Mouse (Mus musculus): ENCODE data around the gene Cpsf4. TPM values are rescaled to one million over a fixed set of nuclear protein-coding genes. Genes with fewer than 3 reads are reported as not detected.
"Not testable (repeated sequence)": the region's sequence is repeated elsewhere in the genome, so short reads cannot be mapped to it uniquely, and the experiment has no call there.

Cpsf4 gene
- total RNA-seq, 2 experiments from 2014 or later, result 7.1 to 8.8 TPM

DNA sequence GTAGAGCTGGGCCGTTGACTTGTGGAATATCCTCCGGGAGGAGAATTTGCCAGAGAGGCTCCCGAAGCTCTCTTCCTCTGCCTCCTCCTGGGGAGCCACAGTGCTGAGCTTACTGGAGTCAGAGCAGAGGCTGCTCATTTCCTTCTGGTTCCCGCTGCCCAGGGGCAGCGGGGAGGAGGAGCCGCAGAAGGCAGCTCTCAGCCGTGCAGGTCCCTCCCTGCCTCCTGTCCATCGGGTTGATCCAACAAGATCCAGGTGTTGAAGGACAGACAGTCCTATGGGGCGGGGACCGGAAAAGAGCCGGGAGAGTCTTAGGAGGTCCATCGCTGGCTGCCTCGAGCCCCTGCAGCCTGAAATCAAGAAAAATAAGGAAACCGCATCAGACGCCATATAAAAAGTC is 1.8 kb upstream of the Cpsf4 start:
- intact Hi-C loops (cut with DNase I; ENCODE audit: low total_unique reads), result no loop called here
- DNase-seq, result no peak

DNA sequence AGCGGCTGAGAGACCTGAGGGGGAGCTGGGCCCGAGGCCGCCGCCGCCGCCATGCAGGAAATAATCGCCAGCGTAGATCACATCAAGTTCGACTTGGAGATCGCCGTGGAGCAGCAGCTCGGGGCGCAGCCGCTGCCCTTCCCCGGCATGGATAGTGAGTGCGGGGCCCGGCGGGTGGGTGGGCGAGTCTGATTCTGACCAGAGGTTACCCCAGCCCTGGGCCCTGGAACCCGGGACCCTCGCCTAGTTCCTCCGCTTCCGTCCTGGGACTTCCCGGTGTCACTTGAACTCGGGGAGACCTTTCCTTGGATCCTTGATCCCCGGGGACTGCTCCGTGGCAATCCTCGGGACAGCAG is 271 bp downstream of the Cpsf4 start:
- DNase-seq, result no peak
- intact Hi-C loops (cut with DNase I; ENCODE audit: low total_unique reads), result no loop called here

DNA sequence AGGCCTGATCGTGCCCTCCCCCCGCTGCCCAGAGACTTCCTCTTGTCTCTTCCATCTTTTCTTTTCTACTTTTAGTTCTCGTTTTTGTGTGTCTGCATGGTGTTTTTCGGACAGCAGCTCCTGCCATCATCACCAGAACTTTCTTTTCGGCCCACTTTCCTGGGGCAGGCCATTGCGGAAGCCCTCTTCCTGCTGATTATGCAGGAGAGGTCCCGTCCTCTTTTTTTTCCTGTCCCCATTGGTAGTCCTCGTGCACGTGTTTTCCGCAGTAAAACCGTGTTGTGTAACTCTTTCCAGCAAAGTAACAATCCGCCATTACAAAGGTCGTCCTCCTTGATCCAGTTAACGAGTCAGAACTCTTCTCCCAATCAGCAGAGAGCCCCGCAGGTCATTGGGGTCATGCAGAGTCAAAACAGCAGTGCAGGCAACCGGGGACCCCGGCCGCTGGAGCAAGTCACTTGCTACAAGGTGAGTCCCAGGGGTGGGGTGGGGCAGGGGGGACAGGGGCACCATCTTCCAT is 11.5 kb downstream of the Cpsf4 start:
- DNase-seq, result no peak
- intact Hi-C loops (cut with DNase I; ENCODE audit: low total_unique reads), result no loop called here

DNA sequence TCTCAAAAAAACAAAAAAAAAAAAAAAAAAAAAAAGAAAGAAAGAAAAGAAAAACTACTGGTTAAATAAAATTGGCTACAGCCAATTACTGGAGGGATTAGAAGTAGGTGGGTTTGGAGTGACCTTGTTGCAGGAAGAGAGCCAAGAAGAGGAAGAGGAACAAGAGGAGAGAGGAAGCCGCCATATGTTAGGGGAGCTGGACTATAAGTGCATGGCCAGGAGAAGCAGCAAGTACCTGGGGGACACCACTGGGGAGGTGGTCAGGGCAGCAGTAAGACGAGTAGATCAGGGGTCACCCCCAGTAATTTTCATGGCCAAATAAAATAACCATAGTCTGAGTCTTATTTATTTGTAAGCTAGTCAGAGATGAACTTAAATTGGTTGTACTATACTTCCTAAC is 18.2 kb downstream of the Cpsf4 start:
- intact Hi-C loops (cut with DNase I; ENCODE audit: low total_unique reads), result no loop called here
- DNase-seq, result no peak

DNA sequence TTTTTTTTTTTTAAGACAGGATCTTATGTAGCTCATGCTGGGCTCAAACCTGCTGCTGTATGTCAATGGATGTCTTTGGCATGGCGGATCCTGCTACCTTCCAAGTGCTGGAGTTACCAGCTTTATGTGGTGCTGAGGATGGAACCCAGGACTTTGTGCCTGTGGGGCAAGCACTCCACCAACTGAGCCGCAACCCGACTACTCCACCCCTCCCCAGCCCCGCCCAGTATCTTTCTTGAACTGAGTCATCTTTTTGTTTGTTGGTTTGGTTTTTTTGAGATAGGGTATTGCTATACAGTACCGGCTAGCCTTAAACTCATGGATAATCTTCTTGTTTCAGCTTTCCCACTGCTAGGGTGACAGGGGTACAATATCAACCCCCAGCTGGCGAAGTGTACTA is 22.4 kb downstream of the Cpsf4 start:
- intact Hi-C loops (cut with DNase I; ENCODE audit: low total_unique reads), result no loop called here

DNA sequence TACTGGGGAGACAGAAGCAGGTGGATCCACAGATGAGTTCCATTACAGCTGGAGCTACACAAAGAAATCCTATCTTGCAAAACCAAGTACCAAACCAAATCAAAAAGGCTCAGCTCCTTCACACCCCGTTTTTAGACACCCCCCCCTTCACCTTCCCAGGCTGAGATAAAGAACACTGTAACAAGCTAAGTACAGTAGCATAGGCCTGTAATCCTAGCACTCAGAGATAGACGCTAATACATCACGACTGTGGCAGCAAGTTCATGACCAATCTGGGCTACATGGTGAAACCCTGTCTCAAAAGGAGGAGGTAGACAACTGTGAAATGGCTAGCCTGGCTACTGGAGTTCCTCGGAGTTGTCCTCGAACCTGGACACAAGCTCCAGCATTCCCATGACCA is 23.4 kb downstream of the Cpsf4 start:
- DNase-seq, result no peak
- intact Hi-C loops (cut with DNase I; ENCODE audit: low total_unique reads), result no loop called here

More for the DNA sequence above, 22.4 kb downstream of the Cpsf4 start:
- DNase-seq, result no peak

DNA sequence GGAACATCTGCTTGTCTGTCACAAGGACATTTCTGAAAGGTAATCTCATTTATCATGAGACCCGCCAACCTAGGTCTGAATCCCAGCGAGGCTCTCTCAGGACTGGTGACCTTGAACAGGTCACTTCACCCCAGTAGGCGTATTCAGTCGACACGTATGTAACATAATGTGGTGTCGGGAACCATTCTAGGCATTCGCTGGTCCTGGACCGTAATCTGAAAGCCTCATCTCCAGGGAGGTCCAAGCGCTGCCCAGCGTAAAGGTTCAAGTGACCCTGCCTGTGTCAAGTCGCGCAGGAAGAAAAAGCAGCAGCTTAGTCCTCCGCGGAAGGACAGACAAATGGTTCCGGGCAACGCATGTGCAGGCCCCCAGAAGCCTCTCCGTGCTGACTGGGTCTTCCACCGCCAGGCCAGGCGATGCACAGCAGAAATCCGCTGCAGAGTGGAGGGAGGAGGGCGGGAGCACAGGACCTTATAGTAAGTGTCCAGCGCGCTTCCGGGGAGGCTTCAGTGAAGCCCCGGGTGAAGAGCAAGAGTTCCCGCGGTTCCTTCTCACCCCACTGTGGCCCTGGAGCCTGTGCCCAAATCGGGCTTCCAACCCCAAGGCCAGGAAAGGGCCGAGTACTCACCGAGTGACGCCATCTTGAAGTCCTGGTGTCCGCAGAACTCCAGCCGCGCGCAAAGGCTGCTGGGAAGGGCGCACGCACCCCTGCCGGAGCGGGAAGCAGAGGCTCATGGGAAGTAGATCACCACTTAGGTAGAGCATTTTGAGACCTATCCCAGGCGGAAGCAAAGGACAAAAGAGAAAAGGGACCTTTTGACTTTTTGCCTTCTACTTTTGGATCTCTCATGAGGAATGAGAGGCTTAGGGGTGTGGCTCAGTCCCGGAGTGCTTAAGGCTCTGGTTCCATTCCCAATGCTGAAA is 24.1 kb downstream of the Cpsf4 start:
- intact Hi-C loops (cut with DNase I; ENCODE audit: low total_unique reads), result no loop called here
- peak; percentile 92 for DNase-seq

DNA sequence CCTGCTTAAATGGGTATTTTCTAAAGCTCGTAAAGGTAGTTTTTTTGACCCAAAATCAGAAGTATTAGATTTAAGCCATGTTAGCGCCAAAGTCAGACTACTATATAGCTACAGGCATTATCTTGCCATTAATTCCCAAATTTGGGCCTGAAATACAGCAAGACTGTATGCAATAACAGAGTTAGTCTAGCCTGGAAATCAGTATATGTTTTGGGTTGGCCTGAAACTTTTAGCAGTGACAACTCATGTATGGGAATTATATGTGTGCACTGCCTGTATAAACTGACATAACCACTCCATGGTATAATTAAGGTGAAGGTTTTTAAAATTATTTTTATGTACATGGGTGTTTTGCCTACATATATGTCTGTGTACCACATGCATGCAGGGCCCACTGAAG is 24.9 kb downstream of the Cpsf4 start, which contains the start of gene Atp5j2:
Gene Atp5j2, minus strand, starts transcription at position 101 of the 400 bp plus-strand sequence.
- intact Hi-C loops (cut with DNase I; ENCODE audit: low total_unique reads), result no loop called here

DNA sequence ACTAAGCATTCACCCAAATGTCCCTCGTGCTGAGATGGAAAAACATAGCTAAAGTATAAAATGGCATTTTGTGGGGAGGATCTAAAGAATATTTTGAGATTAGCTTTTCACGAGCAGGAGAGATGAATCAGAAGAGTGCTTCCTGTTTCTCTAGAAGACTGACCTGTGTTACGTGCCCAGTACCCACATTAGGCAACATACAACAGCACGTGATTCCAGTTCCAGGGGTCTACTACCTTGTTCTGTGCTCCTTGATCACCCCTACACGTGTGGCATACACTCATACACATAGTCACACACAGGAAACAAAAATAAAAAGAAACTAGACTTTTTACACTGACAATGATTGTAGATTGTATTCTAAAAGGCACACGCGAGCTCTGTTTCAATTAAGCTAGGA is 33.4 kb downstream of the Cpsf4 start:
- intact Hi-C loops (cut with DNase I; ENCODE audit: low total_unique reads), result no loop called here
- DNase-seq, result no peak

More for the DNA sequence above, 24.9 kb downstream of the Cpsf4 start, which contains the start of gene Atp5j2:
- no peak for DNase-seq

DNA sequence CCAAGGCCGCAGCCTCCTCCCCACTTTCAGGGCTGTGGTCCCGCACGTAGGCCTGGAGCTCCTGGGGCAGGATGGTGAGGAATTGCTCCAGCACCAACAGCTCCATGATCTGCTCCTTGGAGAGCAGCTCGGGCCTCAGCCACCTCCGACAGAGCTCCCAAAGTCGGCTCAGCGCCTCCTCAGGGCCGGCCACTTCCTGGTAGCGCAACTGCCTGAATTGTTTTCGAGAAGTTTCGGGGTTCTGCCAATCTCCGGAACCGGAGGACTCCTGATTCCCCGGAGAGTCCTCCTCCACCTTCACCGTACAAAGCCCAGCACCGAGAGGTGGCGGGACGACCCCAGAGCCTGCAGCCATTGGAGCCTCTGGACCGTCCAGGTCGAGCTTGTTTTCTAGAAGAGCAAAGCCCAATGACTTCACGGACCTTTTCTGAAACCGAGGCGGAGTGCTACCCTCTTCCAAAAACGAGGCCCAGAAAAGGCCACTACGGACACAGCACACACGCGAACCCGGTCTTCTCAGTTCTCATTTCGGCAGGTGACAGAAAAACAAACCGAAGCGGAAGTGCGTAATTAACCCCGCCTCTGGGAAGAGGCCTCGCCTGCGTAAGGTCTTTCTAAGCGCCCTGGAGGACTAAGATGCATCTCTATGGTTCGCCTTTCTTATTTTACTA is 34.4 kb downstream of the Cpsf4 start, which contains the start of gene Zkscan14:
Gene Zkscan14, minus strand, starts transcription at position 548 of the 671 bp plus-strand sequence.
- intact Hi-C loops (cut with DNase I; ENCODE audit: low total_unique reads), result no loop called here
- DNase-seq, result peak; percentile 73

DNA sequence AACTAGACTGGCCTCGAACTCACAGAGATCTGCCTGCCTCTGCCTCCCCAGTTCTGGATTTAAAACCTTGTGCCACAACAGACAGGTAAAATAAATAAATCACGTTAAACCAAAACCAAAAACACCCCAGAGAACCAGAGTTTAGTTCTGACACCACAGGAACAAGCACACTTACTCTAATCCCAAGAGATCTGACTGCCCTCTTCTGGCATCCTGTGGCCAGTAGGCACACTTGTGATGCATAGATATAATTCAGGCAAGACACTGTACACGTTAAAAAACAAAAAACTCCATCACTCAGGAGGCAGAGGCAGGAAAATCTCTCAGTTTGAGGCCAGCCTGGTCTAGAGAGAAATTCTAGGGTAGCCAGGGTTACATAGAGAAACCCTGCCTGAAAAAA is 35.4 kb downstream of the Cpsf4 start:
- no peak for DNase-seq
- intact Hi-C loops (cut with DNase I; ENCODE audit: low total_unique reads), result no loop called here

DNA sequence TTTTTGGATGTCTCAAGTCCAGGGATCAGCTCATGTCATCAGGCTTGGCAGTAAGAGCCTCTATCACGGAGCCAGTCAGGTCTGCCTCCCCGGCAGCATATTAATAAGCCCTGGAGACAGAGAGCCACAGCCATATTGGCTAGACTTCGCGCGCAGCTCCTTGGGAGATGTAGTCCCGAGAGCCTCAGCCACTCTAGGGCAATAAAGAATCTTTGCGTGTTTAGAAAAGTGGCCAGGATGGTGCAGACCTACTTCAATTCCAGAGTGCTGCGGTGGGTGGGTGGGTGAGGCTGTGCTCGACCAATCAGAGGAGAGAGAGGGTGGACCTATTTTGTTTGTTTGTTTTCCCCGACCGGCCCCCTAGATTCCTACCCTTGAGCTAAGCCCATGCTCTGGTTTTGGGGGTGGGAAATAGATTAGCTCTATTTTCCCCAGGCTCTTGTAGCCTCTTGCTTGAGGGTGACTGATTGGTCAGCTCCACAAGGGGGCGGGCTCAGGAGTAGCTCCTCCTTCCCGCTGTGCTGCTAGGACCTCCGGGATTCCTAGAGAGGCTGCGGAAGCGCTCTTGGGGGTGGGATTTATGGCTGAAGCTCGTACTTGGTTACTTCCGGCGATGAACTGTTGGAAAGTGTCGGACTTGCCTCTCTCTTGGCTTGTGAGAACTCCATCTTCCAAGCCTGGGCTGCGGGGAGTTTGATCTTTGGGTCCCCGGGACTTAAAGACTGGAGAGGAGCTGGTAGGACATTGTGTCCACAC is 37.1 kb downstream of the Cpsf4 start, which contains the start of gene Zkscan5:
Gene Zkscan5, plus strand, starts transcription at position 627 of the 756 bp plus-strand sequence.
- intact Hi-C loops (cut with DNase I; ENCODE audit: low total_unique reads), result no loop called here
- peak; percentile 98 for DNase-seq

DNA sequence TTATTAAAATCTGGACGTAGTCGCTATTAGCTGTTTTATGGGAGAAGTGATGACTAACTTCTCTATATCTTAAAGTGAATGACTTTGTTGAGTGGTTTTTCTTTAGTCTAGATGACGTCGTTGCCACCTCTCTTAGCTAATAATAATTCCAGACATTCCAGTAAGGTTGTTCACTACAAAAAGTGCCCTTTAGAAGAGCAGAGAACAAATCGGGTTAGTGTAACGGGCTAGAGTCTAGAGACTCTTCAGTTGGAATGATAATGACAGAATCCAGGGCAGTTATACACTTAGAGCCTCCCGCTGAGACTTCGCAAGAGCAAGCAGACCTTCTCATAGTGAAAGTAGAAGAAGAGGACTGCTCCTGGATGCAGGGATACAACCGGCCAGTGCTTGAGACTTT is 38.0 kb downstream of the Cpsf4 start:
- DNase-seq, result no peak
- intact Hi-C loops (cut with DNase I; ENCODE audit: low total_unique reads), result no loop called here

DNA sequence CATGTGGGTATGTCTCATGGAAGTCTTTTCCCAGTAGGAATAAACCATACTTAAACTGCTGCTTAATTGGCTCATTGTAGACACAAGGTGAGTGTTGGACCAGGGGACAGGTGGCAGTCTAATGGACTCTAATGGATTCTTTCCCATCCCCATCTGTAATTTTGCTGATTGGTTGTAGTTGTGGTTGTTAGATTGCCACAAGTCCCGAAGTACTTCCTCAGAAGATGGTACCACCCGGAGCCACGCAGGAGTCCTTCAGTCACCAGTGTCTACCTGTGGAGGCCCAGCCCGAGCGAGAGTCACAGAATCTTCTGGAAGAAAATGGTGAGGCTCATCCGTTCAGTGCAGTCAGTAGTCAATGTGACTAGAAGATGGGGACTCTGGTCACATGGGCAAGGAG is 40.4 kb downstream of the Cpsf4 start:
- DNase-seq, result no peak
- intact Hi-C loops (cut with DNase I; ENCODE audit: low total_unique reads), result no loop called here

DNA sequence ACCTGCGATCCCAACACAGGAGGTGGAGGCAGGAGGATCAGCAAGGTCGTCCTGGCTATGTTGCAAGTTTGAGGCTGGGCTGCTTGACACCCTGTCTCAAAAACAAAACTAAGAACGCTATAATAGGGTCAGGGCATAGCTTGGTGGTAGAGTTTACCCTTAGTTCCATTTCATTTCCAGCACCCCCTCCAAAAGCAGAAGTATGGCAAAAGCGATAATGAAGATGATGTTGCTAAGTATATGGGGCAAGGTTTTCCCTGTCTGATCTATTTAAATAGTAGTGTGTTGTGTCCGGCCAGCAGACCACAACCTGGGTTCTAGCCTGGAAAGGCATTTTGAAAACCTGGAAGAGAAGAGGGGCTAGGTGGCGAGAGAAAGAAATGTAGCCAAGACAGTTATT is 40.9 kb downstream of the Cpsf4 start:
- DNase-seq, result no peak
- intact Hi-C loops (cut with DNase I; ENCODE audit: low total_unique reads), result no loop called here

DNA sequence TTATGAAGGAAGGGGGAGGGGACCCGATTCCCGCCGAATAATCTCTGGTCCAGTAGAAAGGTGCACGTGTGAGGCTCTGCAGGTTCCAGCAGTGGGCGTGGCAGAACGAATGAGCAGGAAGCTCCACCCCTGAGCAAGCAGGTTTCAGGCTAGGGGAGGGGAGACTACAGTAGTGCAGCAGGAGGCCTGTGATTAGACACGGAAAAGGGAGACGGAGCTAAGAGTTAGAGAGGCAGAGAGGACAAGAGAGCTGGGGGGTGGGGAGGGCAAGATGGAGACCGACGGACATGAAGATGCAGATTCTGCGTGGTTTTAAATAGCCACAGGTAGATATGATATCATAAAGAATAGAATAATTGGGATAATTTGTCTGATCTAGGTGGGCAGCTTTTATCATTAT is 41.4 kb downstream of the Cpsf4 start:
- intact Hi-C loops (cut with DNase I; ENCODE audit: low total_unique reads); DNase-seq: not testable (repeated sequence)

DNA sequence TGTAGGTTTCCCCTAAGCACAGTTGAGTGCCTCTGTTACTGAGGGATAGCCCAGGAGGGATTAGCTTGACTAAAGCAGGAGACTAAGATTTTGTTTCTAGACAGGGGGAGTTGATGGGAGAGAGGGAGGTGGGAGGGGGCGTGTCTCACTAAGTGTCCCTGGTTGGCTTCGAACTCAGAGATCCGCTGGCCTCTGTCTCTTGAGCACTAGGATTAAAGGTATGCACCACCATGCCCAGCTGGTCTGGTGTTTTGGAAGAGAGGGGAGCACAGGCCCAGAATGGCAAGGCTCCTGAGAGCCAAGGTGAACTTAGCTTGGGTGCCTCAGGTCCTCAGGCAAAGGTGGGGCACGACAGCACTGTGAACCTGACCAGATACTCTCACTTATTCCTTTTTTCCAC is 44.3 kb downstream of the Cpsf4 start:
- no peak for DNase-seq
- intact Hi-C loops (cut with DNase I; ENCODE audit: low total_unique reads), result no loop called here

DNA sequence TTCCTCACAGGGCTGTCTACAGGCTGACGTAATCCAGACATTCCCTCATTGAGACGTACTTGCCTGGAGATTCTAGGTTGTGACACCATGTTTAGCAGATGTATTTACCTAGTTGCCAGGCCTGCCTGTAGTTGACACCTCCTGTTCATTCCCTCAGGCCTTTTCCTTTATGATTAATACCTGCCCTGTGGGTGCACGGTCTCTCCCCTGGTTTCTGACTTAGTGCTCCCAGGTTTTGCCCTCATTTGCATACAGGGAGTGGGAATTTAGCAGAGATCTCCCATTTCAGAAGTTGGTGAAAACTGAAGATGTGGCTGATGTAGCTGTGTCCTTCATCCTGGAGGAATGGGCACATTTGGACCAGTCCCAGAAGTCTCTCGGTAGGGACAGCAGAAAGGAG is 45.2 kb downstream of the Cpsf4 start:
- intact Hi-C loops (cut with DNase I; ENCODE audit: low total_unique reads), result no loop called here
- no peak for DNase-seq

DNA sequence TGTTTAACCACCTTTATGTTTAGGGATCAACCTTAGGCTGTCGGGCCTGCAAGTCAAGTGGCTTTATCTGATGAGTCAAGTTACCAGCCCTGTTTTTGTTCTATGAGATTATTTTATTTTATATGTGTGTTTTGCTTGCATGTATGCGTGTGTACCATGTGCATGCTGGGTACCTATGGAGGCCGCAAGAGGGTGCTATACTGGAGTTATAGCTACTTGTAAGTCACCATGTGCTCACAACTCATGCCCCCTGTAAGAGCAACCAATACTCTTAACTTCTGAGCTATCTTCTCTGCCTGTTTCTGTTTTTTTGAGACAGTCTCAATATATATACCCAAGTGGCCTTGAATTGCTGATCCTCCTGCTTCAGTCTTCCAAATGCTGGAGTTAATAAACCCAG is 46.5 kb downstream of the Cpsf4 start:
- no peak for DNase-seq
- intact Hi-C loops (cut with DNase I; ENCODE audit: low total_unique reads), result no loop called here

DNA sequence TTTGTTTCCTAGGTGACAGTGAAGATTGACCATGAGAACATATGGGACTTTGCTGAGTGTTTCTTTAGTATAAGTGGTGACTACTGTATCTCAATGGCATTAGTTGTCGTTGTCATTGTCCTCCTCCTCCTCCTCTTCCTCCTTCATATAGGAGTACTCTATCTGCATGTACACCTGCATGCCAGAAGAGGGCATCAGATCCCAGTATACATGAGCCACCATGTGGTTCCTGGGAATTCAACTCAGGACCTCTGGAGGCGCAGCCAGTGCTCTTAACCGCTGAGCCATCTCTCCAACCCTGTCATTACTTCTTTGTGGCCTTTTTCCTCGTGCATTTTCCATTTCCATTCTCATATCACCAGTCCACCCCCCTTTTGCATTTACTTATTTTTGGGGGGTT is 47.7 kb downstream of the Cpsf4 start:
- no peak for DNase-seq
- intact Hi-C loops (cut with DNase I; ENCODE audit: low total_unique reads), result no loop called here
